Mouse (Mus musculus): ENCODE data around the gene Bcor. TPM values are rescaled to one million over a fixed set of nuclear protein-coding genes. Genes with fewer than 3 reads are reported as not detected.
A peak's percentile ranks its signal among the peaks of the same experiment; 100 is the strongest.

The Bcor gene
- polyA plus RNA-seq, 1 experiment from 2014 or later, result 23.1 TPM

- no peaks in the 10 kb centered on the region for H3K9me3 ChIP-seq
- 2% methylated on average over 45 of the region's 51 CpGs for WGBS
- H3K4me2 ChIP-seq, result peak overlapping the region; percentile 57
- H3K27me3 ChIP-seq, result peaks cover 81% of the 10 kb centered on the region
- H3K9ac ChIP-seq, result peak overlapping the region; percentile 49
- H3K36me3 ChIP-seq (replicated peaks), result no peaks in the 10 kb centered on the region
- peak overlapping the region; percentile 27 for H3K4me3 ChIP-seq (replicated peaks)
- H3K27ac ChIP-seq, result no peak overlapping the region
- no peak for ATAC-seq (ENCODE audit: low FRiP score)
- H3K4me1 ChIP-seq, result peaks cover 32% of the 10 kb centered on the region
Observed at GRCm38 (mm10) chrX:12140086-12140740, 19.9 kb downstream of the Bcor start.

- H3K4me1 ChIP-seq, result peaks cover 44% of the 10 kb centered on the region
- WGBS, result 15% methylated on average over 7 of the region's 7 CpGs
- H3K9me3 ChIP-seq, result no peaks in the 10 kb centered on the region
- peaks cover 89% of the 10 kb centered on the region for H3K27me3 ChIP-seq
- no peak overlapping the region for H3K4me3 ChIP-seq (replicated peaks)
- no peak overlapping the region for H3K9ac ChIP-seq
- H3K4me2 ChIP-seq, result no peak overlapping the region
- no peak overlapping the region for H3K27ac ChIP-seq
- H3K36me3 ChIP-seq (replicated peaks), result no peaks in the 10 kb centered on the region
- no peak for ATAC-seq (ENCODE audit: low FRiP score)
Observed at GRCm38 (mm10) chrX:12138266-12138665, 21.9 kb downstream of the Bcor start.

- H3K4me1 ChIP-seq, result peaks cover 47% of the 10 kb centered on the region
- ATAC-seq (ENCODE audit: low FRiP score), result 0 out of 2 replicates have a peak, but pooled peaks have one; percentile 5
- H3K27me3 ChIP-seq, result peaks cover 92% of the 10 kb centered on the region
- H3K36me3 ChIP-seq (replicated peaks), result no peaks in the 10 kb centered on the region
- H3K9ac ChIP-seq, result peak overlapping the region; percentile 48; the same call in 1 of the 2 replicates
- H3K4me3 ChIP-seq (replicated peaks), result peak overlapping the region; percentile 37
- WGBS, result 2% methylated on average over 25 of the region's 25 CpGs
- peak overlapping the region; percentile 90 for H3K27ac ChIP-seq
- H3K9me3 ChIP-seq, result no peaks in the 10 kb centered on the region
- peak overlapping the region; percentile 69 for H3K4me2 ChIP-seq
Observed at GRCm38 (mm10) chrX:12137121-12137521, 23.0 kb downstream of the Bcor start.

GRCm38 (mm10) chrX:12136261-12137101 is 23.7 kb downstream of the Bcor start:
- Histone ChIP-seq H3K9ac (peak overlapping the region; percentile 48; the same call in 1 of the 2 replicates), H3K27ac (peak overlapping the region; percentile 90), H3K9me3 (no peaks in the 10 kb centered on the region), H3K4me1 (peaks cover 47% of the 10 kb centered on the region), H3K4me3 (replicated peaks) (peak overlapping the region; percentile 37), H3K27me3 (peaks cover 91% of the 10 kb centered on the region), H3K36me3 (replicated peaks) (no peaks in the 10 kb centered on the region), H3K4me2 (peak overlapping the region; percentile 69)
- 2% methylated on average over 49 of the region's 50 CpGs for WGBS
- ATAC-seq (ENCODE audit: low FRiP score), result no peak

- peak overlapping the region; percentile 48 for H3K9ac ChIP-seq
- ATAC-seq (ENCODE audit: low FRiP score), result peak; percentile 63
- no peaks in the 10 kb centered on the region for H3K9me3 ChIP-seq
- WGBS, result 2% methylated on average over 48 of the region's 75 CpGs
- peaks cover 47% of the 10 kb centered on the region for H3K4me1 ChIP-seq
- H3K27ac ChIP-seq, result peak overlapping the region; percentile 90
- H3K27me3 ChIP-seq, result peaks cover 95% of the 10 kb centered on the region
- H3K4me2 ChIP-seq, result peak overlapping the region; percentile 69
- no peaks in the 10 kb centered on the region for H3K36me3 ChIP-seq (replicated peaks)
- H3K4me3 ChIP-seq (replicated peaks), result peak overlapping the region; percentile 37
Observed at GRCm38 (mm10) chrX:12135121-12136111, 24.7 kb downstream of the Bcor start.

- Histone ChIP-seq H3K4me2 (peak overlapping the region; percentile 69), H3K4me3 (replicated peaks) (peak overlapping the region; percentile 15; the same call in 1 of the 2 replicates), H3K36me3 (replicated peaks) (no peaks in the 10 kb centered on the region), H3K9ac (no peak overlapping the region), H3K27me3 (peaks cover 95% of the 10 kb centered on the region), H3K9me3 (no peaks in the 10 kb centered on the region), H3K27ac (peak overlapping the region; percentile 90; the same call in 1 of the 2 replicates), H3K4me1 (peaks cover 46% of the 10 kb centered on the region)
- no peak for ATAC-seq (ENCODE audit: low FRiP score)
- WGBS, result 6% methylated on average over 16 of the region's 19 CpGs
Observed at GRCm38 (mm10) chrX:12134541-12134940, 25.6 kb downstream of the Bcor start.

- peaks cover 95% of the 10 kb centered on the region for H3K27me3 ChIP-seq
- H3K9me3 ChIP-seq, result no peaks in the 10 kb centered on the region
- ATAC-seq (ENCODE audit: low FRiP score), result no peak
- no peaks in the 10 kb centered on the region for H3K36me3 ChIP-seq (replicated peaks)
- H3K9ac ChIP-seq, result peak overlapping the region; percentile 48
- 5% methylated on average over 18 of the region's 21 CpGs for WGBS
- 0 out of 2 replicates have a peak overlapping the region, but pooled peaks have one; percentile 70 for H3K27ac ChIP-seq
- H3K4me3 ChIP-seq (replicated peaks), result peak overlapping the region; percentile 28
- H3K4me2 ChIP-seq, result peak overlapping the region; percentile 69
- peaks cover 49% of the 10 kb centered on the region for H3K4me1 ChIP-seq
Observed at GRCm38 (mm10) chrX:12133836-12134431, 26.2 kb downstream of the Bcor start.

- ATAC-seq (ENCODE audit: low FRiP score), result peak; percentile 24
- Histone ChIP-seq H3K4me3 (replicated peaks) (peak overlapping the region; percentile 28), H3K36me3 (replicated peaks) (no peaks in the 10 kb centered on the region), H3K4me2 (peak overlapping the region; percentile 69), H3K27me3 (peaks cover 97% of the 10 kb centered on the region), H3K27ac (peak overlapping the region; percentile 70), H3K9me3 (no peaks in the 10 kb centered on the region), H3K9ac (peak overlapping the region; percentile 48), H3K4me1 (peaks cover 51% of the 10 kb centered on the region)
- 2% methylated on average over 44 of the region's 49 CpGs for WGBS
Observed at GRCm38 (mm10) chrX:12133178-12133835, 26.8 kb downstream of the Bcor start.

- H3K9ac ChIP-seq, result no peak overlapping the region
- no peak for ATAC-seq (ENCODE audit: low FRiP score)
- 0 out of 2 replicates have a peak overlapping the region, but pooled peaks have one; percentile 70 for H3K27ac ChIP-seq
- peak overlapping the region; percentile 69; the same call in 1 of the 2 replicates for H3K4me2 ChIP-seq
- H3K27me3 ChIP-seq, result peaks cover 97% of the 10 kb centered on the region
- H3K9me3 ChIP-seq, result no peaks in the 10 kb centered on the region
- 30% methylated on average over 8 of the region's 8 CpGs for WGBS
- H3K4me3 ChIP-seq (replicated peaks), result no peak overlapping the region
- no peaks in the 10 kb centered on the region for H3K36me3 ChIP-seq (replicated peaks)
- peaks cover 45% of the 10 kb centered on the region for H3K4me1 ChIP-seq
Observed at GRCm38 (mm10) chrX:12132541-12133177, 27.5 kb downstream of the Bcor start.

- no peak overlapping the region for H3K4me2 ChIP-seq
- no peak overlapping the region for H3K27ac ChIP-seq
- 15% methylated on average over 14 of the region's 14 CpGs for WGBS
- peaks cover 54% of the 10 kb centered on the region for H3K4me1 ChIP-seq
- no peaks in the 10 kb centered on the region for H3K36me3 ChIP-seq (replicated peaks)
- H3K4me3 ChIP-seq (replicated peaks), result no peak overlapping the region
- no peaks in the 10 kb centered on the region for H3K9me3 ChIP-seq
- H3K27me3 ChIP-seq, result peaks cover 98% of the 10 kb centered on the region
- H3K9ac ChIP-seq, result no peak overlapping the region
- no peak for ATAC-seq (ENCODE audit: low FRiP score)
Observed at GRCm38 (mm10) chrX:12129828-12130809, 30.0 kb downstream of the Bcor start.
